Mouse (Mus musculus): ENCODE data around the gene Pfkm. TPM values are rescaled to one million over a fixed set of nuclear protein-coding genes. Genes with fewer than 3 reads are reported as not detected.

Pfkm gene
- polyA plus RNA-seq (2016; fragmentation: Nextera tagmentation; extraction: Ambion mirVana): 53.4 TPM in 2 replicates

- Histone ChIP-seq H3K9me3 (replicated peaks) (no peaks in the 10 kb centered on the region), H3K27ac (peak within 1 kb of the TSS; percentile 93), H3K4me2 (replicated peaks) (peak within 1 kb of the TSS; percentile 71), H3K27me3 (no peaks in the 10 kb centered on the region), H3K9ac (peak within 1 kb of the TSS; percentile 88), H3K36me3 (peaks cover 4% of the 10 kb centered on the region; the same call in 1 of the 2 replicates), H3K4me3 (peak within 1 kb of the TSS; percentile 90), H3K4me1 (peaks cover 12% of the 10 kb centered on the region)
- no peak for ATAC-seq (ENCODE audit: low FRiP score)
- WGBS: 2% methylated on average over 27 of the region's 30 CpGs
These were observed at the start of gene Pfkm for GRCm38 (mm10) chr15:98092372-98093120. Gene Pfkm, plus strand, starts transcription at chr15:98092589.

- no peak overlapping the region for H3K4me2 ChIP-seq (replicated peaks)
- no peaks in the 10 kb centered on the region for H3K27me3 ChIP-seq
- WGBS: 96% methylated on average over 6 of the region's 6 CpGs
- H3K4me3 ChIP-seq: no peak overlapping the region
- no peaks in the 10 kb centered on the region for H3K4me1 ChIP-seq
- peaks cover 82% of the 10 kb centered on the region for H3K36me3 ChIP-seq
- no peaks in the 10 kb centered on the region; the same call in 1 of the 2 replicates for H3K9me3 ChIP-seq (replicated peaks)
- no peak for ATAC-seq (ENCODE audit: low FRiP score)
- no peak overlapping the region for H3K27ac ChIP-seq
- no peak overlapping the region for H3K9ac ChIP-seq
These were observed 48.4 kb upstream of the Pfkm start for GRCm38 (mm10) chr15:98043967-98044366.

- no peak overlapping the region for H3K9ac ChIP-seq
- no peaks in the 10 kb centered on the region for H3K4me1 ChIP-seq
- no peak for ATAC-seq (ENCODE audit: low FRiP score)
- H3K4me2 ChIP-seq (replicated peaks): no peak overlapping the region
- H3K27ac ChIP-seq: no peak overlapping the region
- no peaks in the 10 kb centered on the region; the same call in 1 of the 2 replicates for H3K9me3 ChIP-seq (replicated peaks)
- 94% methylated on average over 5 of the region's 5 CpGs for WGBS
- peaks cover 83% of the 10 kb centered on the region for H3K36me3 ChIP-seq
- H3K4me3 ChIP-seq: no peak overlapping the region
- H3K27me3 ChIP-seq: no peaks in the 10 kb centered on the region
These were observed 48.0 kb upstream of the Pfkm start for GRCm38 (mm10) chr15:98044387-98044786.

- H3K4me3 ChIP-seq: no peak overlapping the region
- no peak for ATAC-seq (ENCODE audit: low FRiP score)
- 89% methylated on average over 13 of the region's 13 CpGs for WGBS
- no peaks in the 10 kb centered on the region; the same call in 1 of the 2 replicates for H3K9me3 ChIP-seq (replicated peaks)
- H3K27ac ChIP-seq: no peak overlapping the region
- H3K9ac ChIP-seq: no peak overlapping the region
- no peaks in the 10 kb centered on the region for H3K27me3 ChIP-seq
- no peaks in the 10 kb centered on the region for H3K4me1 ChIP-seq
- H3K4me2 ChIP-seq (replicated peaks): no peak overlapping the region
- H3K36me3 ChIP-seq: peaks cover 67% of the 10 kb centered on the region
These were observed 43.3 kb upstream of the Pfkm start for GRCm38 (mm10) chr15:98048918-98049700.

- no peak overlapping the region for H3K4me3 ChIP-seq
- no peaks in the 10 kb centered on the region for H3K4me1 ChIP-seq
- H3K9me3 ChIP-seq (replicated peaks): no peaks in the 10 kb centered on the region
- H3K27ac ChIP-seq: no peak overlapping the region
- peaks cover 51% of the 10 kb centered on the region for H3K36me3 ChIP-seq
- 94% methylated on average over 5 of the region's 5 CpGs for WGBS
- no peaks in the 10 kb centered on the region for H3K27me3 ChIP-seq
- H3K4me2 ChIP-seq (replicated peaks): no peak overlapping the region
- H3K9ac ChIP-seq: no peak overlapping the region
- ATAC-seq (ENCODE audit: low FRiP score): no peak
These were observed 40.7 kb upstream of the Pfkm start for GRCm38 (mm10) chr15:98051685-98052084.

GRCm38 (mm10) chr15:98055246-98055645 is 37.1 kb upstream of the Pfkm start:
- H3K9ac ChIP-seq: no peak overlapping the region
- H3K9me3 ChIP-seq (replicated peaks): no peaks in the 10 kb centered on the region
- no peak overlapping the region for H3K4me2 ChIP-seq (replicated peaks)
- no peaks in the 10 kb centered on the region for H3K27me3 ChIP-seq
- H3K4me1 ChIP-seq: no peaks in the 10 kb centered on the region
- H3K4me3 ChIP-seq: no peak overlapping the region
- 32% methylated on average over 5 of the region's 5 CpGs for WGBS
- no peak overlapping the region for H3K27ac ChIP-seq
- peaks cover 49% of the 10 kb centered on the region for H3K36me3 ChIP-seq
- no peak for ATAC-seq (ENCODE audit: low FRiP score)

- no peak overlapping the region for H3K27ac ChIP-seq
- H3K4me2 ChIP-seq (replicated peaks): no peak overlapping the region
- no peak for ATAC-seq (ENCODE audit: low FRiP score)
- H3K36me3 ChIP-seq: peaks cover 65% of the 10 kb centered on the region
- WGBS: 93% methylated on average over 5 of the region's 5 CpGs
- no peaks in the 10 kb centered on the region for H3K27me3 ChIP-seq
- H3K9me3 ChIP-seq (replicated peaks): no peaks in the 10 kb centered on the region
- H3K4me1 ChIP-seq: no peaks in the 10 kb centered on the region
- H3K9ac ChIP-seq: no peak overlapping the region
- H3K4me3 ChIP-seq: no peak overlapping the region
These were observed 26.5 kb upstream of the Pfkm start for GRCm38 (mm10) chr15:98065881-98066280.

- Histone ChIP-seq H3K9ac (no peak overlapping the region), H3K4me1 (no peaks in the 10 kb centered on the region), H3K27ac (no peak overlapping the region), H3K36me3 (peaks cover 66% of the 10 kb centered on the region), H3K4me3 (no peak overlapping the region), H3K9me3 (replicated peaks) (no peaks in the 10 kb centered on the region), H3K27me3 (no peaks in the 10 kb centered on the region), H3K4me2 (replicated peaks) (no peak overlapping the region)
- ATAC-seq (ENCODE audit: low FRiP score): no peak
- WGBS: 97% methylated on average over 12 of the region's 12 CpGs
These were observed 25.8 kb upstream of the Pfkm start for GRCm38 (mm10) chr15:98066602-98067001.

GRCm38 (mm10) chr15:98067492-98067891 is 24.9 kb upstream of the Pfkm start:
- WGBS: 80% methylated on average over 3 of the region's 3 CpGs
- Histone ChIP-seq H3K9ac (no peak overlapping the region), H3K27me3 (no peaks in the 10 kb centered on the region), H3K4me1 (no peaks in the 10 kb centered on the region), H3K36me3 (peaks cover 60% of the 10 kb centered on the region), H3K4me3 (no peak overlapping the region), H3K4me2 (replicated peaks) (no peak overlapping the region), H3K9me3 (replicated peaks) (no peaks in the 10 kb centered on the region), H3K27ac (no peak overlapping the region)
- no peak for ATAC-seq (ENCODE audit: low FRiP score)

- Histone ChIP-seq H3K4me1 (no peaks in the 10 kb centered on the region), H3K27me3 (no peaks in the 10 kb centered on the region), H3K27ac (no peak overlapping the region), H3K4me2 (replicated peaks) (no peak overlapping the region), H3K9me3 (replicated peaks) (no peaks in the 10 kb centered on the region), H3K9ac (no peak overlapping the region), H3K36me3 (peaks cover 50% of the 10 kb centered on the region), H3K4me3 (no peak overlapping the region)
- no peak for ATAC-seq (ENCODE audit: low FRiP score)
- WGBS: 93% methylated on average over 9 of the region's 9 CpGs
These were observed 23.9 kb upstream of the Pfkm start for GRCm38 (mm10) chr15:98068506-98068905.

- WGBS: 94% methylated on average over 8 of the region's 8 CpGs
- H3K4me3 ChIP-seq: no peak overlapping the region
- H3K4me2 ChIP-seq (replicated peaks): no peak overlapping the region
- no peak overlapping the region for H3K27ac ChIP-seq
- no peaks in the 10 kb centered on the region for H3K27me3 ChIP-seq
- no peaks in the 10 kb centered on the region for H3K9me3 ChIP-seq (replicated peaks)
- H3K36me3 ChIP-seq: peaks cover 46% of the 10 kb centered on the region
- ATAC-seq (ENCODE audit: low FRiP score): no peak
- no peaks in the 10 kb centered on the region for H3K4me1 ChIP-seq
- no peak overlapping the region for H3K9ac ChIP-seq
These were observed 22.7 kb upstream of the Pfkm start for GRCm38 (mm10) chr15:98069566-98070245.

- no peak overlapping the region for H3K9ac ChIP-seq
- no peaks in the 10 kb centered on the region for H3K4me1 ChIP-seq
- H3K27me3 ChIP-seq: no peaks in the 10 kb centered on the region
- H3K4me2 ChIP-seq (replicated peaks): no peak overlapping the region
- 93% methylated on average over 3 of the region's 3 CpGs for WGBS
- H3K4me3 ChIP-seq: no peak overlapping the region
- no peak for ATAC-seq (ENCODE audit: low FRiP score)
- H3K9me3 ChIP-seq (replicated peaks): no peaks in the 10 kb centered on the region
- peaks cover 47% of the 10 kb centered on the region for H3K36me3 ChIP-seq
- H3K27ac ChIP-seq: no peak overlapping the region
These were observed 22.0 kb upstream of the Pfkm start for GRCm38 (mm10) chr15:98070376-98070775.
